Mouse (Mus musculus): ENCODE data around the gene Mfap1a. TPM values are rescaled to one million over a fixed set of nuclear protein-coding genes. Genes with fewer than 3 reads are reported as not detected.

Gene Mfap1a
- total RNA-seq, 2 experiments from 2014 or later = 27.2 to 28.2 TPM

- DNase-seq = no peak
- intact Hi-C loops (cut with DNase I) = loop anchor here (5.0 kb wide), 1 partner anchor 34 kb away; the partner anchor contains the start of genes Catsper2 and Pdia3
Observed at GRCm38 (mm10) chr2:121446506-121446905, 60.0 kb downstream of the Mfap1a start.

GRCm38 (mm10) chr2:121445117-121445516 is 61.3 kb downstream of the Mfap1a start:
- no peak for DNase-seq
- intact Hi-C loops (cut with DNase I) = loop anchor here (5.0 kb wide), 1 partner anchor 33 kb away; the partner anchor contains the start of genes Catsper2 and Pdia3

DNA sequence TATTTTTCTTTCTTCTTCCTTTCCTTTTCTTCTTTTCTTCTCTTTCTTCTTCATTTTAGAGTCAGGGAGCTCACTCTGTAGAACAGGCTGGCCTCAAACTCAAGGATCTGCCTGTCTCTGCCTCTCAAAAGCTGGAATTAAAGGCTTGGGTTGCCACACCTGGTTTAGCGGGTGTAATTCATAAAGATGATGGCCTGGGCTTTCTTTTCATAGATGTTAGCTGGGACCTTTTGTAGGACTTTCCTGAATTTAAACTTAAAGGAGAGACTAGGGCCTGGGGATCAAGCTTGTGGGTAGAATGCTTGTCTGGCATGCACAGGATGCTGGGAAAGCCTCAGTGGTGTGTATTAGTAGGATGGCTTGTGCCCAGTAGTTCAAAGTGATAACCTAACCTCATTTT is 62.3 kb downstream of the Mfap1a start, which contains the start of gene Ell3:
TSS of gene Ell3 (minus strand) at position 101 of the 400 bp plus-strand sequence.
- intact Hi-C loops (cut with DNase I) = no loop called here
- no peak for DNase-seq

- DNase-seq = no peak
- intact Hi-C loops (cut with DNase I) = no loop called here
Observed at GRCm38 (mm10) chr2:121443068-121443349, 63.5 kb downstream of the Mfap1a start.

- peak; percentile 69 to 72 for DNase-seq
- intact Hi-C loops (cut with DNase I) = no loop called here
Observed at GRCm38 (mm10) chr2:121442259-121443067, 64.0 kb downstream of the Mfap1a start.

Small RNA genes lying within 50 kb of the gene (microRNA-seq; reads per million reads assigned to microRNA genes)
- 0 reads per million in 2 experiments for gene Gm22953

Other genes starting within 250 kb of the Mfap1a start
- 10 to 100 TPM; 32.5 to 41.3 TPM for gene Trp53bp1, start 235.3 kb downstream of the Mfap1a start, total RNA-seq (2021)
- 1 to 10 TPM; 7.6 to 8.7 TPM for gene Map1a, start 217.1 kb downstream of the Mfap1a start, total RNA-seq (2021)
- gene Ppip5k1, start 151.3 kb downstream of the Mfap1a start, total RNA-seq (2021) = 10 to 100 TPM; 27.2 to 31.4 TPM
- 1 to 10 TPM; 1.3 to 1.6 TPM for gene Ckmt1, start 149.0 kb downstream of the Mfap1a start, total RNA-seq (2021)
- not detected for gene Strc, start 119.5 kb downstream of the Mfap1a start, total RNA-seq (2021)
- 100 to 1,000 TPM; 115 to 150 TPM for gene Pdia3, start 92.9 kb downstream of the Mfap1a start, total RNA-seq (2021)
- gene Catsper2, start 92.9 kb downstream of the Mfap1a start, total RNA-seq (2021) = 1 to 10 TPM; 3.2 to 3.9 TPM
- gene Ell3, start 62.4 kb downstream of the Mfap1a start, total RNA-seq (2021) = not detected
- 100 to 1,000 TPM; 341 to 387 TPM for gene Serf2, start 57.5 kb downstream of the Mfap1a start, total RNA-seq (2021)
- 10 to 100 TPM; 18.2 to 20.4 TPM for gene Hypk, start 53.4 kb downstream of the Mfap1a start, total RNA-seq (2021)
- gene Serinc4, start 49.9 kb downstream of the Mfap1a start, total RNA-seq (2021) = under 1 TPM in 1 of 2 experiments, not detected in 1; 0.17 TPM
- gene Mfap1b, start 32.6 kb downstream of the Mfap1a start, total RNA-seq (2021) = 10 to 100 TPM; 25.7 to 25.9 TPM
- gene Wdr76, start 58 bp upstream of the Mfap1a start, total RNA-seq (2021) = 1 to 10 TPM; 3.2 to 5.5 TPM

Data from heart, postnatal 14 days (tissue).